Mouse (Mus musculus) G1E-ER4 (cell line): ENCODE data around the gene Zfp691. TPM values are rescaled to one million over a fixed set of nuclear protein-coding genes. Genes with fewer than 3 reads are reported as not detected.

Source experiments
- GATA1 ChIP-seq: IDR thresholded peaks from one replicate; pipeline ENCODE4 v1.8.0; 2012; ENCODE audit warnings: low read length, inconsistent platforms
- polyA plus RNA-seq: library from polyadenylated mRNA; stranded (reverse); fragments of >175 nt; gene quantifications from 2 replicates; pipeline ENCODE4 v1.2.3, GENCODE M21; 2012

Zfp691 gene
- 10.8 and 14.3 TPM in 2 replicates for polyA plus RNA-seq

- no peak for TF ChIP-seq GATA1
These were observed at the start of gene Zfp691 for GRCm38 (mm10) chr4:119173851-119174453. Zfp691 (minus strand) TSS chr4:119174195.

- no peak for TF ChIP-seq GATA1
These were observed 49.7 kb upstream of the Zfp691 start for GRCm38 (mm10) chr4:119223696-119224095.

DNA sequence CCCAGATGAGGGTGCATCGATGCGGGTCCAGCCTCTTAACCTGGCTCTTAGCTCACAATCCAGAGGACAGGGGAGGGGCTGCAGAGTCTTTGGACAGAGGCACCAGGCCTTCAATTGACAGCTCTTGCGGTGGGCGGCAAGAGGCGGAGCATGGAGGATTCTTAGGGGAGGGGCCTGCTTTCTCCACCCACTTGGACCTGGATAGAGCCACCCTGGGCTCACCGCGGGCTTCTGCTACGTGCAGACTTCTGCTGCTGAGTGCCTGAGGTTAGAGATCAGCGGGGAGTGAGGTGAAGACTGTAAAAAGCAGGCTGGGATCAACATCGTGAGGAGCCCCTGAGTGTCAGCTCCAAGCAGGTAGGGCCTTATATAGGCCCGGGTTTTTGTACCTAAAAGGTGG is 44.2 kb upstream of the Zfp691 start, which contains the start of gene Tmem269:
Gene Tmem269 (minus strand): TSS at position 49 of the 400 bp plus-strand sequence.
- TF ChIP-seq GATA1: no peak

GRCm38 (mm10) chr4:119216667-119217066 is 42.7 kb upstream of the Zfp691 start:
- TF ChIP-seq GATA1: no peak

DNA sequence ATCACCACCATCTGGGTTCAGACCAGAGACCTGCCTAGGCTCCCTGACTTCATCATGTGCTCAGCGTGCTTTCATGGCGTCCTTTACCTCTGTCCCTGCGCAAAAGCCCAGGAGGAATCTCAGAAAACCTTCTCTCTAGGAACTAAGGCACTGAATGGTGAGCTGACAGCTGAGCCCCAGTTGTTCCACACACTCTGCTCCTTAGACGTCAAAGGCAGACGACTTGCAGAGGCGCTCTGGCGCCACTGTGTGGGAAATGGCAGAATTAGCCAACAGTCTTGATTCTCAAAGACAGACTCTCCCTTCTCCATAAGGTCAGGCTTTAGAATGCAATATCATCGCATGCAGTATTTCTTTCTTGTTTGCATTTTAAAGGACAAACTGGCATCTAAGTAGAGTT is 30.7 kb upstream of the Zfp691 start:
- TF ChIP-seq GATA1: no peak

DNA sequence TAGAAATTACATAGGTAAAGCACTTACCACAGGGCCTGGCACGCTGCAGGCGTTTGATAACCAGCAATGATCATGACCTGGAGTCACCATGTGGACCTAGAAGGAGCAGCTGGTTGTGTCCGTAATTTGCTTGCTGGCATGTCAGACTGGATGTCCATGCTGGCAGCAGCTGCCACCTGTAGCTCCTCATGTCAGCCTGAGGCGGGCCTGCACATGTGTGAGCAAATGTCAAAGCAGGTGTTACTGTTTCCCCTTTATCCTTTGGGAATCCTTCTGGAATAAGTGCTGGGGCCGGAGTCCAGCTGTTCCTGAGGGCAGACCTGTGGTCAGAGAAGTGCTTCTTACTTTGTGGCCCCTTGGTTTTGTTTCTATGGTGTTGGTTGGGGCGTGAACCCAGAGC is 24.1 kb upstream of the Zfp691 start:
- TF ChIP-seq GATA1: no peak

DNA sequence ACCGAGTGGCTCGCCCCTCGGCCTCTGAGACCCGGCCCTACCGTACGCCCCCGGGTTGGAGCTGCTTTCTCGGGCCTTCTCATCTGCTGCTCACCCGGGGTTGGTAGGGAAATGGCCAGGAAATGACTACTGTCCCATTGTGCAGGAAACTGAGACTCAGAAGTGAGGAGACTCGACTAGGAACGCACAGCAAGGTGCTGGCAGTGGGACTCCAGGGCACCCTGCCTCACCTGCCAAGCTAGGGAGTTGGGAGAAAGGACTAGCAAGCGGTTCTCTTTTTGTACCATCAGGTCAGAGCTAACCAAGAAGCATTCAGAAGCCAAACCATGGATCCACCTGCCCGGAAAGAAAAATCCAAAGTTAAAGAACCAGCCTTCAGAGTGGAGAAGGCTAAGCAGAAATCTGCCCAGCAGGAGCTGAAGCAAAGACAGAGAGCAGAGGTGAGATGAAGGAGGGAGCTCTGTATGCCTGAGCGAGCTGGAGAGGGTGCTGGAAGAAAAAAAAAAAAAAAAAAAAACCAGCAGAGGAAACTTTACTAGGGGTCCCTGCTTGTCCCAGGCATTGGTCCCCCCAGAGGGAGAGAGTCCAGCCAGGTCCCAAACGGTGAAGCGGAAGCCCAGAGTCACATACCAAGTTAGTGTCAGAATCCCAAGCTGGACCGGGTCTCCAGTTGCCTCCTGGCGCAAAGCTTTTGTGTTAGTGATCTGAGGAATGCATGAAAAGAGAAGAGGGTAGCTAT is 21.8 kb upstream of the Zfp691 start:
- no peak for TF ChIP-seq GATA1

DNA sequence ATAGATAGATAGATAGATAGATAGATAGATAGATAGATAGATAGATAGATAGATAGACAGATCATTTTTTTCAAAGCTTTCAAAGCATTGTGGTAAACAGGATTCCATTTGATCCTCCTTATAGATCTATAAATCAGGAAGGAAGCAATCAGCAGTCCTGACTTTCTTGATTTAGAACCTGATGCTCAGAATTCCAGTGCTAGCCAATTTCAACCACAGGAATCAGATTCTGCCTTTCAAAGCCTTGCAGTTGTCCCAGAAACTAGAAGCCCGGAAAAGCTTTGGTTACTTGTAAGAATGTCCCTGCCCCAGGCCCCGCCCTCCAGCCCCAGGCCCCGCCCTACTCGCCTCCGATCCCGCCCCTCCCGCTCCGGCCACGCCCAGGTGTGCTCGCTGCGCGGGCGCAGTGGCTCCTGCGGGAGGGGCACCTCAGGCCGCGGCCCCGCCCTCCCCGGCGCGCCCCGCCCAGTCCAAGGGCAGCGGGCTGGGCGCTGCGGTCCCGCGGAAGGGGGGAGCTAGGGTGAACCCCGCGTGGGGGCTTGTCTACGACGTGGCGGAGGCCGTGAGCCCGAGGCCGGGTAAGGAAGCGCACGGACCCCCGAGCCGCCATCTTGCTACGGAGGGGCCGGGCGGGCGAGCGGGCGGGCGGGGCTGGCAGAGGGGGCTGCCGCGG is 21.1 kb upstream of the Zfp691 start, which contains the start of gene Svbp:
Gene Svbp (plus strand): TSS at position 398 of the 673 bp plus-strand sequence.
- no peak for TF ChIP-seq GATA1

DNA sequence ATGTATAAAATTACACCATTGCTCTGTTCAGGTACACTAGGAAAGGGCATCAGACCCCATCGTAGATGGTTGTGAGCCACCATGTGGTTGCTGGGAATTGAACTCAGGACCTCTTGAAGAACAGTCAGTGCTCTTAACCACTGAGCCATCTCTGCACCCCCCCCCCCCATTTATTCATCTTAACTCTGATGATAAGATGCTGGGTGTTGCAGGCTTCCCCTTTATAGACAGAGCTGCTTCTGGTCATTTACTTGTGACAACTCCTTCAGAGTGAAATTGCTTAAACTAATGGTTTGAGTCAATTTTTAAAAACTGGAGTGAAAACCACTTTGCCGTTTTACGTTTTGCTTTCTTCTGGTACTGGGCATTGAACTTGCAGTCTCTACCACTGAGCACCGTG is 18.8 kb upstream of the Zfp691 start:
- TF ChIP-seq GATA1: no peak

GRCm38 (mm10) chr4:119191273-119191672 is 17.3 kb upstream of the Zfp691 start:
- no peak for TF ChIP-seq GATA1

- peak; percentile 68 for TF ChIP-seq GATA1
These were observed 16.6 kb upstream of the Zfp691 start for GRCm38 (mm10) chr4:119190618-119191017.

GRCm38 (mm10) chr4:119189864-119190263 is 15.9 kb upstream of the Zfp691 start, which contains the start of gene Ermap:
Ermap (minus strand) TSS chr4:119190011.
- no peak for TF ChIP-seq GATA1

- no peak for TF ChIP-seq GATA1
These were observed 15.4 kb upstream of the Zfp691 start for GRCm38 (mm10) chr4:119189392-119189791.

DNA sequence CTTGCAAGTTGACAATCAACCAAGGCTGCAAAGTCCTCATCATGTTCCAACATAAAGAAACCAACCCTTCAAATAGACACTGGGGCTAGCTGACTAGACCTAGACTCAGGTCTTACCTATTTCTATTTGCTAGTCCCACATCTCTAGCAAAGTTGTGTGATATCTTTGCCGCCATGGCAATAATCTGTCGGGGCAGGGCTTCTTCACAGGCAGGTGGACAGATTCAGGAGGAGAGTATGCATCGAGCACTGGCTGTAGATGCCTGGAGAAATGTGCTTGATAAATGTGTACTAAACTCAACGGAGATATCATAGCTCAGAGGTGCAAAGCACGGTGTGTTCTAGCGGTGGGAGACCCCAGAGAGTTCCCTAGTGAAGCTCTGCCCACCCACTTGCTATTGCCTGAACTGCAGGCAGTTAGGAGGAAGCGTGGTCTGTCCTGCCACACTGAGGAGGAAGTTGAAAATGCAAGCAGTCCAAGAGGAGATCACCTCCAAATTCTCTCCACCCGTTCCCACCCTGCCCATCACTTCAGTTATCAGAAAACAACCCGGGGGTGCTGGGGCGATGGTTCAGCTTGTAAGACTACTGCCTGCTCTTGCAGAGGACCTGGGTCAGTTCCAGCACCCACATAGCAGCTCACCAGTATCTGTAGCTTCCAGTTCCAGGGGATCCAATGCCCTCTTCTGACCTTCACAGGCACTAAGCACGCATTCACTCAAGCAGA is 14.2 kb upstream of the Zfp691 start:
- no peak for TF ChIP-seq GATA1

GRCm38 (mm10) chr4:119185771-119186170 is 11.8 kb upstream of the Zfp691 start:
- no peak for TF ChIP-seq GATA1

DNA sequence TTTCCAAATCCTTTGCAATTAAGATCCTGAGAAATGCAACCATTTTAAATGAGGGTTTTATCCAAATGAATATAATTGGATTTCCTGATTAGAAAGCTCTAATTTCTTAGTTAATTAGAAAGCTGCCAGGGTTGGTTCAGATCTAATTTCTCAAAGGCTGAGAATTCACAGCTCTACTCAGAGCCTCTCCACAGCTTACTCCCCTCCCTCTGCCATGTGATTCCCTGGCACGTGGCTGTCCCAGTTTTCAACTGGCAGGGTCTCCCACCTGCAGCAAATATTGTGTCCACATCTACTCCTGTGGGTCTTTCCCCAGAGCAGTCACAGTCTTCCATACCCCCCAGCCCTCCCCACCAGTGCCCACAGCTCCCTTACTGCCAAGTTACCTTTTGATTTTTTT is 9.5 kb upstream of the Zfp691 start:
- no peak for TF ChIP-seq GATA1
